Mouse (Mus musculus): ENCODE results near the gene Epb41l1.

Epb41l1 gene

GRCm38 (mm10) chr2:156425618-156426017, 4.9 kb downstream of the Epb41l1 start:
- no peak for DNase-seq

- DNase-seq: no peak
These were observed 5.4 kb downstream of the Epb41l1 start for GRCm38 (mm10) chr2:156426151-156426550.

GRCm38 (mm10) chr2:156429836-156430235, 9.1 kb downstream of the Epb41l1 start:
- no peak for DNase-seq

GRCm38 (mm10) chr2:156430326-156430725, 9.6 kb downstream of the Epb41l1 start:
- no peak for DNase-seq

- no peak for DNase-seq
These were observed 10.7 kb downstream of the Epb41l1 start for GRCm38 (mm10) chr2:156431409-156431808.

GRCm38 (mm10) chr2:156432086-156432485, 11.4 kb downstream of the Epb41l1 start:
- no peak for DNase-seq

GRCm38 (mm10) chr2:156432874-156433868, 12.5 kb downstream of the Epb41l1 start:
- DNase-seq: no peak

GRCm38 (mm10) chr2:156437637-156438036, 16.9 kb downstream of the Epb41l1 start:
- DNase-seq: no peak

GRCm38 (mm10) chr2:156439666-156440462, 19.2 kb downstream of the Epb41l1 start:
- DNase-seq: no peak

- no peak for DNase-seq
These were observed 21.2 kb downstream of the Epb41l1 start for GRCm38 (mm10) chr2:156441909-156442308.

GRCm38 (mm10) chr2:156443323-156443722, 22.6 kb downstream of the Epb41l1 start:
- DNase-seq: no peak

- DNase-seq: no peak
These were observed 25.9 kb downstream of the Epb41l1 start for GRCm38 (mm10) chr2:156446489-156447035.

- no peak for DNase-seq
These were observed 26.9 kb downstream of the Epb41l1 start for GRCm38 (mm10) chr2:156447413-156448295.

- DNase-seq: no peak
These were observed 30.8 kb downstream of the Epb41l1 start for GRCm38 (mm10) chr2:156451225-156452148.

GRCm38 (mm10) chr2:156452149-156452536, 31.4 kb downstream of the Epb41l1 start:
- DNase-seq: no peak

GRCm38 (mm10) chr2:156453822-156454221, 33.1 kb downstream of the Epb41l1 start:
- no peak for DNase-seq

GRCm38 (mm10) chr2:156455508-156456108, 34.9 kb downstream of the Epb41l1 start:
- DNase-seq: no peak

GRCm38 (mm10) chr2:156456386-156457342, 36.0 kb downstream of the Epb41l1 start:
- DNase-seq: no peak

GRCm38 (mm10) chr2:156457343-156457717, 36.6 kb downstream of the Epb41l1 start:
- no peak for DNase-seq

- peak; percentile 74 for DNase-seq
These were observed 39.8 kb downstream of the Epb41l1 start for GRCm38 (mm10) chr2:156460470-156460869.
